Mouse (Mus musculus): ENCODE results near the gene Il21r. TPM values are rescaled to one million over a fixed set of nuclear protein-coding genes. Genes with fewer than 3 reads are reported as not detected.

The Il21r gene
- total and polyA plus RNA-seq, 3 experiments, result 103 to 252 (median 142) TPM

DNA sequence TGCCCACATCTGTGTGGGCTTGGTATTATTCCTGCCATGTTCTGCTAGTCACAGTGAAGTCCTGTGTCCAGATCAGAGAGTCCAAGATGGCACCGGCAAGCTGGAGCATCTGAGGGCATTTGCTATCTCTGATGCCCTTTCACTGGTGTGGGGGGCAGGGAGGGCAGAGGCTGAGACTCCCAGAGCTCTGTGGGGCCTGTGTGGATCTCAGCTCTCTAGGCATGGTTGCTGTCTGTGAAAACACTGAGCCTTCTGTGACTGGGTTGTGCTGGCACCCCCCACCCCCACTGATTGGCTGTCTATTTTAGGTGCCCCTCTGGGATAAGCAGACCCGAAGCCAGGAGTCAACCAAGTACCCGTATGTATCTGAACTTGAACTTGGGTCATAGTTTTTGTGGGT lies 28.4 kb upstream of the Il21r start:
- Histone ChIP-seq H3K27me3 (replicated peaks) (no peaks in the 10 kb centered on the region), H3K4me2 (ENCODE audit: insufficient read depth, low read depth, poor library complexity, severe bottlenecking) (no peak overlapping the region), H3K9me3 (replicated peaks; ENCODE audit: low read length) (no peaks in the 10 kb centered on the region), H3K4me1 (ENCODE audit: control insufficient read depth in 1 of 2, insufficient read depth in 2 of 2) (peaks cover 0 to 24% of the 10 kb centered on the region in 2 experiments; a peak in 2 of 4 replicates), H3K79me2 (replicated peaks; ENCODE audit: control insufficient read depth, extremely low read depth, insufficient read depth, poor library complexity, severe bottlenecking) (no peaks in the 10 kb centered on the region), H3K36me3 (replicated peaks in 1 of 2; ENCODE audit: control insufficient read depth in 1 of 2, insufficient read depth in 1 of 2, low read length in 1 of 2) (peaks cover 70 to 83% of the 10 kb centered on the region in 2 experiments), H3K27ac (ENCODE audit: insufficient read depth, low read depth) (no peak overlapping the region), H3K4me3 (replicated peaks in 1 of 3; ENCODE audit: low read depth in 2 of 3, low read length in 2 of 3, poor library complexity in 1 of 3) (no peak overlapping the region), H3K9ac (ENCODE audit: insufficient read depth, low read depth) (no peak overlapping the region)
- in situ Hi-C loops (cut with MboI; ENCODE audit: low pct_ligation_motif_present, low pct_unique_long_range_greater_than_20kb, low sequenced_read_pairs), result no loop called here
- no peak for DNase-seq (ENCODE audit: extremely low read depth)
- TF ChIP-seq NRF1 (IDR thresholded peaks at IDR 0.05; ENCODE audit: low read depth, low read length) (no peak), CTCF (conservative IDR thresholded peaks at IDR 0.05 in 1 of 2, IDR thresholded peaks at IDR 0.05 in 1 of 2; ENCODE audit: low read depth in 2 of 2, low read length in 2 of 2) (no peak), JUN (IDR thresholded peaks at IDR 0.05; ENCODE audit: insufficient read depth, low read depth, low read length) (no peak), MAZ (IDR thresholded peaks at IDR 0.05; ENCODE audit: low read depth, low read length) (no peak), KAT2A (IDR thresholded peaks at IDR 0.05; ENCODE audit: insufficient replicate concordance, low read length) (no peak), ETS1 (conservative IDR thresholded peaks at IDR 0.05; ENCODE audit: low read depth, low read length) (no peak), E2F4 (IDR thresholded peaks at IDR 0.05; ENCODE audit: insufficient replicate concordance, low read depth, low read length) (no peak), BHLHE40 (IDR thresholded peaks at IDR 0.05; ENCODE audit: low read depth, low read length) (no peak), ZC3H11A (IDR thresholded peaks at IDR 0.05; ENCODE audit: low read depth, low read length) (no peak), ZKSCAN1 (IDR thresholded peaks at IDR 0.05; ENCODE audit: borderline replicate concordance, low read depth, low read length) (no peak), NELFE (IDR thresholded peaks at IDR 0.05; ENCODE audit: low read depth, low read length) (no peak), RCOR1 (conservative IDR thresholded peaks at IDR 0.05; ENCODE audit: low read depth, low read length) (no peak), ELF1 (IDR thresholded peaks at IDR 0.05; ENCODE audit: low read depth, low read length) (no peak), TBP (conservative IDR thresholded peaks at IDR 0.05; ENCODE audit: low read depth, low read length) (no peak), GABPA (IDR thresholded peaks at IDR 0.05; ENCODE audit: insufficient replicate concordance, low read depth, low read length) (no peak), JUND (conservative IDR thresholded peaks at IDR 0.05; ENCODE audit: low read depth, low read length) (no peak), RAD21 (IDR thresholded peaks at IDR 0.05; ENCODE audit: low read depth, low read length) (no peak), ZMIZ1 (IDR thresholded peaks at IDR 0.05; ENCODE audit: low read depth, low read length) (no peak), IRF4 (IDR thresholded peaks at IDR 0.05; ENCODE audit: low read depth, low read length) (no peak), SMC3 (IDR thresholded peaks at IDR 0.05; ENCODE audit: low read depth, low read length) (no peak)
- dilution Hi-C loops (cut with MboI; ENCODE audit: extremely low pct_ligation_motif_present, extremely low pct_unique_long_range_greater_than_20kb, low sequenced_read_pairs), result no loop called here
